Mouse (Mus musculus) C2C12 (cell line): Measurements from ENCODE around the gene Larp4b. TPM values are rescaled to one million over a fixed set of nuclear protein-coding genes. Genes with fewer than 3 reads are reported as not detected.

Experiments used
- H3K27me3 ChIP-seq: one replicate; pipeline ENCODE4 v1.6.1; 2011; ENCODE audit not compliant: control insufficient read depth, insufficient read depth, insufficient read length
- H3K36me3 ChIP-seq: one replicate; pipeline ENCODE4 v1.6.1; 2011; ENCODE audit not compliant: control insufficient read depth, insufficient read depth
- H3K4me3 ChIP-seq: one replicate; pipeline ENCODE4 v1.5.1; 2011; ENCODE audit warnings: mild to moderate bottlenecking, control low read depth; ENCODE audit not compliant: poor library complexity, insufficient read depth, severe bottlenecking
- H3K79me2 ChIP-seq: one replicate; pipeline ENCODE4 v1.6.1; 2011; ENCODE audit not compliant: control insufficient read depth, insufficient read depth
- H3K79me3 ChIP-seq: one replicate; pipeline ENCODE4 v1.6.1; 2011; ENCODE audit warnings: low read depth, control low read depth
- H3ac ChIP-seq: one replicate; pipeline ENCODE3; 2011; ENCODE audit warnings: low read depth; ENCODE audit not compliant: control insufficient read depth, insufficient read length
- CEBPB ChIP-seq: IDR thresholded peaks from one replicate; pipeline ENCODE4 v1.6.1; 2011; ENCODE audit warnings: low read depth, mild to moderate bottlenecking, control low read depth, moderate library complexity
- CTCF ChIP-seq: IDR thresholded peaks from one replicate; pipeline ENCODE4 v1.5.1; 2011; ENCODE audit not compliant: control insufficient read depth, insufficient read depth, insufficient read length
- FOSL1 ChIP-seq: IDR thresholded peaks from one replicate; pipeline ENCODE4 v1.8.0; 2011; ENCODE audit warnings: mild to moderate bottlenecking, low read length; ENCODE audit not compliant: poor library complexity, insufficient read depth, severe bottlenecking
- MAX ChIP-seq: IDR thresholded peaks from one replicate; pipeline ENCODE4 v1.6.1; 2011; ENCODE audit warnings: mild to moderate bottlenecking, control low read depth
- MYOD1 ChIP-seq: IDR thresholded peaks from one replicate; pipeline ENCODE4 v1.6.1; 2011; ENCODE audit warnings: low read depth; ENCODE audit not compliant: control insufficient read depth, insufficient read length
- MYOG ChIP-seq: IDR thresholded peaks from one replicate; pipeline ENCODE4 v1.6.1; 2011; ENCODE audit not compliant: control insufficient read depth, insufficient read length; ENCODE audit errors: extremely low read depth
- USF1 ChIP-seq: IDR thresholded peaks from one replicate; pipeline ENCODE4 v1.6.1; 2011; ENCODE audit warnings: low read depth, mild to moderate bottlenecking, control low read depth, moderate library complexity
- polyA plus RNA-seq: library from polyadenylated mRNA; unstranded; fragments of >200 nt; fragmentation: generic; extraction: Trizol; gene quantifications from one replicate; pipeline ENCODE4 v1.2.1, GENCODE M21; 2012; ENCODE audit warnings: missing spikeins

Gene Larp4b
- polyA plus RNA-seq, 1 experiment: 15.2 TPM

GRCm38 (mm10) chr13:9153803-9154202, 60.1 kb downstream of the Larp4b start:
- Histone ChIP-seq H3K79me2 (no peaks in the 10 kb centered on the region), H3K79me3 (peaks cover 4% of the 10 kb centered on the region), H3ac (no peak overlapping the region), H3K27me3 (no peaks in the 10 kb centered on the region), H3K36me3 (peaks cover 64% of the 10 kb centered on the region), H3K4me3 (no peak overlapping the region)
- TF ChIP-seq CTCF: no peak
- no peak for TF ChIP-seq CEBPB
- TF ChIP-seq USF1: no peak
- TF ChIP-seq MYOD1: no peak
- no peak for TF ChIP-seq FOSL1
- no peak for TF ChIP-seq MYOG
- TF ChIP-seq MAX: no peak

DNA sequence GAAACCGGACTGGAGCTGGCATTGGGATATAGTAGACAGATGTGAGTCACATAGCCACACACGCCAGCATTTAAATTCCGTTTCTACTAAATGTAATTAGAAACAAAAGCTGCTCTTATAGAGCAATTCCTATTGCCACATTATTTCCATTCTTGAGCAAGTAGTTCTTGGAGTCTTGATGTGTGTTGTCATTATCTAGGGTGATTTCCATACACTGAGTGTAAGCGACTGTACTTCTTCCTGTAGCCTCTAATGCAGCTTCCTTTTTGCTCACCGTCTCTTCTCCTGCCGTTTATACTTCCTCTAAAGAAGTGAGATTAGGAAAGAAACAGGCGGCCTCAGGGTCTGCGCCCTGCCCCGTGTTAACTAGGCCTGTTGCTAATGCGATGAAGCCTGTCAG, 65.6 kb downstream of the Larp4b start:
- no peaks in the 10 kb centered on the region for H3K79me2 ChIP-seq
- H3K36me3 ChIP-seq: peaks cover 81% of the 10 kb centered on the region

GRCm38 (mm10) chr13:9162888-9163287, 69.2 kb downstream of the Larp4b start:
- H3K79me3 ChIP-seq: no peaks in the 10 kb centered on the region
- H3K79me2 ChIP-seq: no peaks in the 10 kb centered on the region
- H3K27me3 ChIP-seq: no peaks in the 10 kb centered on the region
- no peak overlapping the region for H3ac ChIP-seq
- H3K36me3 ChIP-seq: peaks cover 92% of the 10 kb centered on the region
- no peak overlapping the region for H3K4me3 ChIP-seq
- TF ChIP-seq MYOG (no peak), CEBPB (no peak), MYOD1 (no peak), MAX (no peak), FOSL1 (no peak), USF1 (no peak), CTCF (no peak)

More for the DNA sequence above, 65.6 kb downstream of the Larp4b start:
- H3ac ChIP-seq: no peak overlapping the region
- no peak for TF ChIP-seq CTCF
- no peak for TF ChIP-seq USF1
- TF ChIP-seq MYOG: no peak
- TF ChIP-seq CEBPB: no peak
- TF ChIP-seq FOSL1: no peak
- no peak for TF ChIP-seq MYOD1
- no peak for TF ChIP-seq MAX
- no peaks in the 10 kb centered on the region for H3K27me3 ChIP-seq
- H3K79me3 ChIP-seq: peaks cover 1% of the 10 kb centered on the region
- H3K4me3 ChIP-seq: no peak overlapping the region

GRCm38 (mm10) chr13:9167842-9168241, 74.2 kb downstream of the Larp4b start:
- no peaks in the 10 kb centered on the region for H3K79me2 ChIP-seq
- H3K4me3 ChIP-seq: no peak overlapping the region
- TF ChIP-seq MYOG: no peak
- no peak for TF ChIP-seq FOSL1
- no peak for TF ChIP-seq MYOD1
- no peak for TF ChIP-seq CEBPB
- TF ChIP-seq USF1: no peak
- no peak for TF ChIP-seq CTCF
- no peak for TF ChIP-seq MAX
- H3ac ChIP-seq: no peak overlapping the region
- H3K36me3 ChIP-seq: peaks cover 79% of the 10 kb centered on the region
- no peaks in the 10 kb centered on the region for H3K27me3 ChIP-seq
- H3K79me3 ChIP-seq: no peaks in the 10 kb centered on the region

- H3K79me3 ChIP-seq: no peaks in the 10 kb centered on the region
Measured at GRCm38 (mm10) chr13:9169616-9170015, 75.9 kb downstream of the Larp4b start.

DNA sequence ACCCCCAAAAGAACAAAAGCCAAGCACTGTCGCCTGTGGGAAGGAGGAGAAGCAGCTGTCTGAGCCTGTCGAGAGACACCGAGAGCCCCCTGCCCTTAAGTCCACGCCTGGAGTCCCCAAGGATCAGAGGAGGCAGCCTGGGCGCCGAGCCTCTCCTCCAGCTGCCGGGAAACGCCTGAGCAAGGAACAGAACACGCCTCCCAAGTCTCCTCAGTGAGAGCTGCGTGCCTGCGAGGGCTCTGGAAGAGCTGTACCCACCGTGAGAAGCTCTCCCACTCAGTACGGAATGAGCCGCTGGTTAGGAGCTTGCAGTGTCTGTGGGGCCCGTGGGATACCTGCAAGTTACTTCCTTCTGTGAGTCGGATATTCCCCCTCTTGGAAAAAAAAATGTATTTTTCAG, 77.0 kb downstream of the Larp4b start:
- Histone ChIP-seq H3K79me3 (no peaks in the 10 kb centered on the region), H3K36me3 (peaks cover 77% of the 10 kb centered on the region), H3K4me3 (no peak overlapping the region), H3K79me2 (no peaks in the 10 kb centered on the region), H3ac (no peak overlapping the region), H3K27me3 (no peaks in the 10 kb centered on the region)
- TF ChIP-seq MYOG: no peak
- TF ChIP-seq CTCF: no peak
- no peak for TF ChIP-seq FOSL1

More at GRCm38 (mm10) chr13:9169616-9170015, 75.9 kb downstream of the Larp4b start:
- TF ChIP-seq MAX (no peak), USF1 (no peak), CEBPB (no peak), CTCF (no peak)
- Histone ChIP-seq H3K27me3 (no peaks in the 10 kb centered on the region), H3ac (no peak overlapping the region), H3K79me2 (no peaks in the 10 kb centered on the region), H3K4me3 (no peak overlapping the region), H3K36me3 (peaks cover 78% of the 10 kb centered on the region)
